Mouse (Mus musculus) embryonic facial prominence, embryonic 14.5 days (tissue): ENCODE results near the gene Hexim1. TPM values are rescaled to one million over a fixed set of nuclear protein-coding genes. Genes with fewer than 3 reads are reported as not detected.
A peak's percentile ranks its signal among the peaks of the same experiment; 100 is the strongest.

Source experiments
- ATAC-seq: fragments of 200-750 bp; cut with Nextera tagmentation; 2 replicates; pipeline ENCODE4 v1.8.0; 2017; ENCODE audit warnings: low read depth, moderate number of reproducible peaks, moderate TSS enrichment
- DNase-seq: peaks from one replicate; pipeline ENCODE4 v3.0.0-alpha.2; 2015; ENCODE audit warnings: low spot score
- H3K27ac ChIP-seq: fragments of 300-500 bp; sonication (generic); replicated peaks from 2 replicates; pipeline ENCODE4 v1.5.1; 2014; ENCODE audit warnings: low read depth, mild to moderate bottlenecking, low read length, moderate library complexity
- H3K27me3 ChIP-seq: fragments of 300-500 bp; sonication (generic); replicated peaks from 2 replicates; pipeline ENCODE4 v1.6.1; 2014; ENCODE audit warnings: low read length; ENCODE audit not compliant: control insufficient read depth, insufficient read depth
- H3K36me3 ChIP-seq: fragments of 300-500 bp; sonication (generic); 2 replicates; pipeline ENCODE4 v1.6.1; 2014; ENCODE audit warnings: low read length, mixed read lengths; ENCODE audit not compliant: control insufficient read depth, insufficient read depth
- H3K4me1 ChIP-seq: fragments of 300-500 bp; sonication (generic); 2 replicates; pipeline ENCODE4 v1.6.1; 2014; ENCODE audit warnings: antibody characterized with exemption, low read length; ENCODE audit not compliant: control insufficient read depth, insufficient read depth
- H3K4me2 ChIP-seq: fragments of 300-500 bp; sonication (generic); 2 replicates; pipeline ENCODE4 v1.6.1; 2014; ENCODE audit warnings: low read depth, mild to moderate bottlenecking, low read length, moderate library complexity, mixed read lengths
- H3K4me3 ChIP-seq: fragments of 300-500 bp; sonication (generic); 2 replicates; pipeline ENCODE4 v1.5.1; 2014; ENCODE audit warnings: low read depth, mild to moderate bottlenecking, low read length
- H3K9ac ChIP-seq: fragments of 300-500 bp; sonication (generic); 2 replicates; pipeline ENCODE4 v1.6.1; 2014; ENCODE audit warnings: low read depth, mild to moderate bottlenecking, low read length, moderate library complexity, mixed read lengths
- H3K9me3 ChIP-seq: fragments of 300-500 bp; sonication (generic); 2 replicates; pipeline ENCODE4 v1.6.1; 2016; ENCODE audit warnings: low read length; ENCODE audit not compliant: control insufficient read depth
- WGBS: fragments of 180-500 bp; shearing (Covaris S2); extraction: QIAGEN DNeasy Blood & Tissue Kit; methylation state at CpG from one replicate; pipeline ENCODE4 v1.1.7; 2014; 5-methylcytosine and 5-hydroxymethylcytosine counted together
- polyA plus RNA-seq: library from polyadenylated mRNA; unstranded; fragments of >200 nt; fragmentation: Nextera tagmentation; extraction: Ambion mirVana; gene quantifications from 2 replicates; pipeline ENCODE4 v1.2.1, GENCODE M21; 2014

Gene Hexim1
- polyA plus RNA-seq, 1 experiment from 2014 or later: 8.9 TPM

DNA sequence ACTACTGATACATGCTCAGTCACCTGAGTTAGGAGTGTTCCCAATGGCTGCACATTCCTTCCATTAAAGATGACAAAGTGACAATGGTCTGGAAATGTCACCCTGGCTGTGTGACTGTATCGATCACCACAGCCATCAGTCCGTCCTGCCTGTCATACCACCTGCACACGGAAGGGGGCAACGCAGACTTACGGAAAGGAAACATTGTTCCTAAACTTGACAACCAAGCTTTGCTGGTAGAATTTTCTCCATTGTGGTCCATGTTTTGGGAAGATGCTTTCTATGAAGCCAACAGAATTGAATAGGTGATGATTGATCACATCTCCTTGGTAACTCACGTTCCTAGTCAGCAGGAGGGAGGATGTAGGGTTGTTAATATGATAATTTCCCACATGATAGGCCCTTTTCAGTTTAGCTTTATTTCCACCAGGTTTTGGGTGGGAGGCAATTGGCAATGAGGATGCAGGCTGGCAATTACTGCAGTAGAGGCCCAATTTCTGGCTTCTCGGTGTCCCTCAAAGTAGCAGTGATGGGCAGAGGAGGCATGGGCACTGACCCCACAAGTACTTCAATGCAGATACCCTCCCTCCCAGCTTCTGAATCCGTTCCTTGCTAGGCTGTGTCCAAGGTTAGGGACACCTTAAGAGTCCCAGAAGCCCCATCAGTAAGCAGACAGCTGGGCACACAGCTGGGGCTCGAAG lies 52.8 kb downstream of the Hexim1 start:
- no peak for ATAC-seq
- Histone ChIP-seq H3K9ac (no peak overlapping the region), H3K4me1 (no peaks in the 10 kb centered on the region), H3K4me2 (no peak overlapping the region), H3K9me3 (no peaks in the 10 kb centered on the region), H3K27ac (no peak overlapping the region), H3K27me3 (peaks cover 36% of the 10 kb centered on the region), H3K36me3 (no peaks in the 10 kb centered on the region), H3K4me3 (no peak overlapping the region)
- peak; percentile 72 for DNase-seq
- WGBS: 24% methylated on average over 9 of the region's 9 CpGs

Other genes starting within 250 kb of the Hexim1 start
- gene Eftud2, start 235.2 kb upstream of the Hexim1 start, polyA plus RNA-seq: 130 and 154 TPM in 2 replicates
- 1.0 and 2.3 TPM in 2 replicates for gene Ccdc103, start 235.0 kb upstream of the Hexim1 start, polyA plus RNA-seq
- gene Fam187a, start 231.1 kb upstream of the Hexim1 start, polyA plus RNA-seq: not detected in 2 replicates
- 0.31 and 0.45 TPM in 2 replicates for gene Gfap, start 215.3 kb upstream of the Hexim1 start, polyA plus RNA-seq
- gene Kif18b, start 191.1 kb upstream of the Hexim1 start, polyA plus RNA-seq: 6.6 and 7.0 TPM in 2 replicates
- 1.8 and 2.7 TPM in 2 replicates for gene C1ql1, start 169.5 kb upstream of the Hexim1 start, polyA plus RNA-seq
- 55.5 and 60.0 TPM in 2 replicates for gene Nmt1, start 88.0 kb upstream of the Hexim1 start, polyA plus RNA-seq
- 138 and 153 TPM in 2 replicates for gene Dcakd, start 87.9 kb upstream of the Hexim1 start, polyA plus RNA-seq
- 3.0 and 3.2 TPM in 2 replicates for gene Plcd3, start 14.6 kb upstream of the Hexim1 start, polyA plus RNA-seq
- gene Acbd4, start 14.5 kb upstream of the Hexim1 start, polyA plus RNA-seq: 15.0 and 21.4 TPM in 2 replicates
- gene Hexim2, start 16.2 kb downstream of the Hexim1 start, polyA plus RNA-seq: 6.8 and 9.5 TPM in 2 replicates
- 3.3 and 3.5 TPM in 2 replicates for gene Fmnl1, start 54.9 kb downstream of the Hexim1 start, polyA plus RNA-seq
- 1.0 and 1.6 TPM in 2 replicates for gene 1700023F06Rik, start 92.3 kb downstream of the Hexim1 start, polyA plus RNA-seq
- gene Spata32, start 102.2 kb downstream of the Hexim1 start, polyA plus RNA-seq: not detected in 2 replicates
- gene Map3k14, start 151.2 kb downstream of the Hexim1 start, polyA plus RNA-seq: 4.6 and 5.1 TPM in 2 replicates
- gene Arhgap27, start 247.5 kb downstream of the Hexim1 start, polyA plus RNA-seq: 8.6 and 9.4 TPM in 2 replicates